Mouse (Mus musculus): ENCODE data around the gene Adipoq.

- TF ChIP-seq CTCF (IDR thresholded peaks at IDR 0.05) (no peak), POLR2A (IDR thresholded peaks at IDR 0.05; ENCODE audit: insufficient read depth, low read depth, low read length) (no peak), EP300 (IDR thresholded peaks at IDR 0.05; ENCODE audit: insufficient read depth, low read depth, low read length) (no peak)
Observed at GRCm38 (mm10) chr16:23144326-23144725, 2.0 kb upstream of the Adipoq start.

Measured in heart, adult 2 months (tissue).